ENCODE assay signal across 8 mouse cellular contexts in the genomic region with DNA sequence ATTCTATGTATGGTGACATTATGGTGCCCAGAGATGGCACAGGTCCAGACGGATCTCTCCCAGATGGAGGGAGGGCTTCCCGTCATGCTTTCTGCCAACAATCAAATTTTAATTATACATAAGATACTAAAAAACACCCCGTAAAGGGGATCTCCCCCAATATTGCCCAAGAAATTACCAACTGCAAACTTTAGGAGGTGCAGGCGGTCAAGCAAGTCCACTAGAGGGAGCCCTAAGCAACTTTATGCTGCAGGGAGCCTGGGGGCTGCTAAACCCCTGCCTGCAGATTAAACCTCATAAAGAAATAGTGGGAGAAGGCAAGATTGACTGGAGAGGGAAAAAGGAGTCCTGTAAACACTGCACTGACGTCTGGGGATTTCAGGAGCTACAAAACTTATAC. TPM values are rescaled to one million over a fixed set of nuclear protein-coding genes. Genes with fewer than 3 reads are reported as not detected.
DNase-seq lines count a peak whose midpoint lies in the region; ATAC-seq and TF ChIP-seq lines count a peak whose summit lies in the region.

No protein-coding gene starts in this region.

- no peak overlapping the region for H3K4me3 ChIP-seq in testis, adult 2 months (ENCODE audit: control insufficient read depth, low read depth, low read length)
- H3K4me3 ChIP-seq in hindbrain, postnatal 0 days (ENCODE audit: low read length) = no peak overlapping the region
- no peak overlapping the region for H3K4me3 ChIP-seq in midbrain, embryonic 11.5 days (ENCODE audit: low read depth, low read length)

- ATAC-seq in hindbrain, postnatal 0 days = no peak; the same call in 1 of the 2 replicates
- no peak for ATAC-seq in midbrain, embryonic 11.5 days (ENCODE audit: low FRiP score)

- no peaks in the 10 kb centered on the region for H3K9me3 ChIP-seq in hindbrain, postnatal 0 days (ENCODE audit: low read length)
- no peaks in the 10 kb centered on the region for H3K9me3 ChIP-seq in midbrain, embryonic 11.5 days (ENCODE audit: control insufficient read depth, low read length)

- no peak overlapping the region for H3K9ac ChIP-seq in hindbrain, postnatal 0 days (replicated peaks; ENCODE audit: low read length)
- no peak overlapping the region for H3K9ac ChIP-seq in midbrain, embryonic 11.5 days (ENCODE audit: low read length)

- no peaks in the 10 kb centered on the region for H3K27me3 ChIP-seq in testis, adult 2 months (ENCODE audit: control insufficient read depth, insufficient read depth, low read length)
- H3K27me3 ChIP-seq in hindbrain, postnatal 0 days (ENCODE audit: insufficient read depth, low read length) = no peaks in the 10 kb centered on the region
- no peaks in the 10 kb centered on the region for H3K27me3 ChIP-seq in midbrain, embryonic 11.5 days (ENCODE audit: control insufficient read depth, insufficient read depth, low read length)

- H3K36me3 ChIP-seq in testis, adult 2 months (ENCODE audit: control insufficient read depth, insufficient read depth, low read length) = peaks cover 1% of the 10 kb centered on the region; the same call in 1 of the 2 replicates
- no peaks in the 10 kb centered on the region for H3K36me3 ChIP-seq in hindbrain, postnatal 0 days (ENCODE audit: insufficient read depth, low read length)
- no peaks in the 10 kb centered on the region for H3K36me3 ChIP-seq in midbrain, embryonic 11.5 days (ENCODE audit: control insufficient read depth, insufficient read depth, low read length)

- DNase-seq in heart, adult 8-10 months (ENCODE audit: low spot score) = peak; percentile 60
- no peak for DNase-seq in heart, postnatal 25 days (ENCODE audit: low spot score)
- DNase-seq in testis, postnatal 14 days (ENCODE audit: low spot score) = no peak
- peak; percentile 76 to 79 for DNase-seq in cerebellum, postnatal 14 days
- peak; percentile 87 for DNase-seq in hindbrain, postnatal 0 days (ENCODE audit: low spot score)
- DNase-seq in midbrain, embryonic 11.5 days (ENCODE audit: low spot score, missing footprints) = peak; percentile 92
- peak; percentile 33 for DNase-seq in yolk sac, embryonic 10.5 days (ENCODE audit: low spot score)

- no peak for TF ChIP-seq POLR2A in testis, adult 2 months (IDR thresholded peaks at IDR 0.05; ENCODE audit: control insufficient read depth, low read depth, low read length)

- TF ChIP-seq CTCF in testis, adult 2 months (IDR thresholded peaks at IDR 0.05; ENCODE audit: control insufficient read depth, insufficient read depth, insufficient replicate concordance, low read depth, low read length) = peak; percentile 65; the same call in 1 of the 2 replicates
- TF ChIP-seq CTCF in hindbrain, postnatal 0 days (IDR thresholded peaks at IDR 0.05; ENCODE audit: low read depth) = peak; percentile 85

- peak overlapping the region; percentile 80 for H3K27ac ChIP-seq in testis, adult 2 months (ENCODE audit: control insufficient read depth, insufficient read depth, low read depth, low read length)
- no peak overlapping the region for H3K27ac ChIP-seq in hindbrain, postnatal 0 days
- no peak overlapping the region for H3K27ac ChIP-seq in midbrain, embryonic 11.5 days (ENCODE audit: low read depth, low read length)

- 10% methylated on average over 5 of the region's 5 CpGs for WGBS in hindbrain, postnatal 0 days
- 9% methylated on average over 5 of the region's 5 CpGs for WGBS in midbrain, embryonic 11.5 days

- intact Hi-C loops in heart, postnatal 25 days (cut with DNase I) = loop anchor here (10.0 kb wide), 3 partner anchors 55 to 255 kb away; no protein-coding TSS in a partner anchor

- peaks cover 7% of the 10 kb centered on the region for H3K4me1 ChIP-seq in testis, adult 2 months (ENCODE audit: control insufficient read depth, insufficient read depth, low read length)
- no peaks in the 10 kb centered on the region for H3K4me1 ChIP-seq in hindbrain, postnatal 0 days (ENCODE audit: insufficient read depth, low read length)
- H3K4me1 ChIP-seq in midbrain, embryonic 11.5 days (ENCODE audit: control insufficient read depth, insufficient read depth, low read length) = no peaks in the 10 kb centered on the region

- H3K4me2 ChIP-seq in hindbrain, postnatal 0 days (ENCODE audit: low read depth, low read length) = no peak overlapping the region
- H3K4me2 ChIP-seq in midbrain, embryonic 11.5 days = no peak overlapping the region

RNA-seq across cellular contexts. Expression of a gene that starts 1.0 kb away (rescaled TPM):
- total RNA-seq in heart, adult 8-10 months (2022) = not detected
- not detected for total RNA-seq in heart, postnatal 25 days (2021)
- 0.61 and 0.69 TPM in 2 replicates for polyA plus RNA-seq in testis, adult 2 months (2012; rRNA removed)
- total RNA-seq in hindbrain, postnatal 0 days (2014; rRNA removed) = 1.0 TPM in 1 of 2 replicates, not detected in the other
- polyA plus RNA-seq in hindbrain, postnatal 0 days (2015; fragmentation: Nextera tagmentation; extraction: Ambion mirVana) = 2.2 and 2.6 TPM in 2 replicates
- polyA plus RNA-seq in midbrain, embryonic 11.5 days (2014; fragmentation: Nextera tagmentation; extraction: Ambion mirVana) = not detected in 2 replicates

RNA-seq across cellular contexts. Expression of a gene that starts 5.6 kb away (rescaled TPM):
- total RNA-seq in heart, adult 8-10 months (2022) = 10 to 100 TPM; 14.8 to 18.9 (median 17.4) TPM
- total RNA-seq in heart, postnatal 25 days (2021) = 10 to 100 TPM; 18.6 to 22.4 TPM
- 45.5 and 47.9 TPM in 2 replicates for polyA plus RNA-seq in testis, adult 2 months (2012; rRNA removed)
- total RNA-seq in hindbrain, postnatal 0 days (2014; rRNA removed) = 24.2 and 30.5 TPM in 2 replicates
- polyA plus RNA-seq in hindbrain, postnatal 0 days (2015; fragmentation: Nextera tagmentation; extraction: Ambion mirVana) = 13.2 and 14.3 TPM in 2 replicates
- polyA plus RNA-seq in midbrain, embryonic 11.5 days (2014; fragmentation: Nextera tagmentation; extraction: Ambion mirVana) = 20.9 and 22.2 TPM in 2 replicates

RNA-seq across cellular contexts. Expression of a gene that starts 11.8 kb away (rescaled TPM):
- total RNA-seq in heart, adult 8-10 months (2022) = 1 to 10 TPM; 3.6 to 7.1 (median 6.0) TPM
- total RNA-seq in heart, postnatal 25 days (2021) = 1 to 10 TPM; 4.3 to 4.4 TPM
- polyA plus RNA-seq in testis, adult 2 months (2012; rRNA removed) = 0.11 TPM in 1 of 2 replicates, not detected in the other
- total RNA-seq in hindbrain, postnatal 0 days (2014; rRNA removed) = 0.31 TPM in 1 of 2 replicates, not detected in the other
- 0.13 and 0.34 TPM in 2 replicates for polyA plus RNA-seq in hindbrain, postnatal 0 days (2015; fragmentation: Nextera tagmentation; extraction: Ambion mirVana)
- polyA plus RNA-seq in midbrain, embryonic 11.5 days (2014; fragmentation: Nextera tagmentation; extraction: Ambion mirVana) = 0.23 TPM in 1 of 2 replicates, not detected in the other

RNA-seq across cellular contexts. Expression of a gene that starts 29.0 kb away (rescaled TPM):
- 10 to 100 TPM; 20.3 to 25.8 (median 24.9) TPM for total RNA-seq in heart, adult 8-10 months (2022)
- 10 to 100 TPM; 19.4 to 20.7 TPM for total RNA-seq in heart, postnatal 25 days (2021)
- polyA plus RNA-seq in testis, adult 2 months (2012; rRNA removed) = 1.3 and 1.6 TPM in 2 replicates
- total RNA-seq in hindbrain, postnatal 0 days (2014; rRNA removed) = 5.7 and 12.7 TPM in 2 replicates
- polyA plus RNA-seq in hindbrain, postnatal 0 days (2015; fragmentation: Nextera tagmentation; extraction: Ambion mirVana) = 5.1 and 6.9 TPM in 2 replicates
- 1.9 and 3.2 TPM in 2 replicates for polyA plus RNA-seq in midbrain, embryonic 11.5 days (2014; fragmentation: Nextera tagmentation; extraction: Ambion mirVana)

RNA-seq across cellular contexts. Expression of a gene that starts 49.0 kb away (rescaled TPM):
- total RNA-seq in heart, adult 8-10 months (2022) = 1 to 10 TPM in 1 of 4 experiments, under 1 TPM in 3; 0.30 to 1.5 (median 0.52) TPM
- total RNA-seq in heart, postnatal 25 days (2021) = under 1 TPM; 0.34 to 0.42 TPM
- 0.58 and 0.89 TPM in 2 replicates for polyA plus RNA-seq in testis, adult 2 months (2012; rRNA removed)
- 59.1 and 69.6 TPM in 2 replicates for total RNA-seq in hindbrain, postnatal 0 days (2014; rRNA removed)
- 21.0 and 24.1 TPM in 2 replicates for polyA plus RNA-seq in hindbrain, postnatal 0 days (2015; fragmentation: Nextera tagmentation; extraction: Ambion mirVana)
- 3.2 and 4.8 TPM in 2 replicates for polyA plus RNA-seq in midbrain, embryonic 11.5 days (2014; fragmentation: Nextera tagmentation; extraction: Ambion mirVana)

Comparison
In these comparisons a context has a peak if more than half of its experiments do, and no peak if none do; other contexts are left out.
1. DNase-seq: peak in heart, adult 8-10 months (single experiment), cerebellum, postnatal 14 days (2 of 2), hindbrain, postnatal 0 days (single experiment), midbrain, embryonic 11.5 days (single experiment) and yolk sac, embryonic 10.5 days (single experiment); none in heart, postnatal 25 days (single experiment) and testis, postnatal 14 days (single experiment).